Mouse (Mus musculus): ENCODE results near the gene Cyp24a1. TPM values are rescaled to one million over a fixed set of nuclear protein-coding genes. Genes with fewer than 3 reads are reported as not detected.
"Not testable (repeated sequence)": the region's sequence is repeated elsewhere in the genome, so short reads cannot be mapped to it uniquely, and the experiment has no call there.

Cyp24a1 gene
- polyA plus RNA-seq, 3 experiments from 2014 or later = not detected

DNA sequence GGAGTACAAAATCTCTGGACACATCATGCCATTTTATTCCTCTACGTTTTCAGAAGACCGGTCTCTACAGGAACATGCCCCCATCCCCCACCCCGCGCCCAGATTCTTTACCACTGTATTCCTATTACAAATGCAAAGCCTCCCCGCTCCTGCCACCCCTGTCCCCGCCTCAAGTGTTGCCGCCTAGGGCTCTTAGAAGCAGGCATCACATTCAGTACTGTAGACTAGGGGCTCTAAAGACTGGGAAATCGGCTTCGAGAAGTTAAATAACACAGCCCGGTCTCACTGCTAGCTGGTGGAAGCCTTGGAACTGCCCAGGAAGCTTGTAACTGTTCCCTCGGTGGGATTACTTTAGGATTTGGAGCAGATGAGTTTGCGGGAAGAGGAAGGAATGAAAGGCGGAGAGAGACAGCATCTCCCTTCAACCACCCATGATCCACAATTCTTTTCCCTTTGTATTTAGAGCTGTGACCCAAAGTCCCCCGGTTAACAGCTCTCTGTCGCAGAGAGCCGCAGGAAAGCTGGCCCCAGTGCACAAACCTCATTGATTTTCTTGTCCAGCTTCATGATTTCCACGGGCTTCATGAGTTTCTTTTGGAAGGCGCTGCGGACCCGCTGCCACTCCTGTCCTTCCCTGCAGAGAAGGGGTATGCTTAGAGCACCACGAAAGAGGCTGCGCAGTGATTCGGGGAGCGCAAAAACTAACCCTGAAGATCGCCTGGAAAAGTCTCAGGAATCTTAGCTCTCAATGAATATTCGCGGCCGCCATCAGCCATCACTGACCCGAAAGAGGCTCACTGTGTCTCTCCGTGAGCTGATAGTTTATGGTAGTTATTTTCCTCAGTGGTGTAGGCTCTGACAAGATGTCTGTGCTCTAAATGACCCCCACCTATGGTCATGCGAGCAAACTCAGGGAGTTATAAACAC lies 1.9 kb downstream of the Cyp24a1 start:
- no peak for ATAC-seq

DNA sequence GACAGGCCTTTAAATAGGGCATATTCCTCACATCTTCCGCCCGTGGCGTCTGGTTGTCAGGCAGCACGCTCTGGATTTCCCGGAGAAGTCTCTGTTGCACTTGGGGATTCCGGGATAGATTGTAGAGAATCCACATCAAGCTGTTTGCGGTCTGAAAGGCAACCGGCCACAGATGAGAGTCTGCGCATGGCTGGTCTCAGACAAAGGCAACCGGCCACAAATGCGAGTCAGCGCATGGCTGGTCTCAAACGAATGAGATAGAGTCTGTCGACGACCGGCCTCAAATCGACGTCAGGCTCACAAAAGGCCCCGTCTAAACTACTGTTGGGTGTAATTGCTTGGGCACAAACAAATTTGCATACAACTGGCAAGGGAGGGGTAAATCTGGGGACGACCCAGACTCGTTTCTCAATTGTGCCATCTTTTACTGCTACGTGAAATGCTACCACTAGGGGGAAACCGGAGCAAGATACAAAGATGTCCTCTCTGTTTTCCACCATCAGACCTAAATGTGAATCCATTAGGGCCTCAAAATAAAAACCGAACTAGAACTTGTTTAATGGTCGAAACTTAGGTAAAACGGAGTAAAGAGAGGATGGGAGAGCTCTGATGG lies 8.9 kb downstream of the Cyp24a1 start:
- ATAC-seq = peak; percentile 52

DNA sequence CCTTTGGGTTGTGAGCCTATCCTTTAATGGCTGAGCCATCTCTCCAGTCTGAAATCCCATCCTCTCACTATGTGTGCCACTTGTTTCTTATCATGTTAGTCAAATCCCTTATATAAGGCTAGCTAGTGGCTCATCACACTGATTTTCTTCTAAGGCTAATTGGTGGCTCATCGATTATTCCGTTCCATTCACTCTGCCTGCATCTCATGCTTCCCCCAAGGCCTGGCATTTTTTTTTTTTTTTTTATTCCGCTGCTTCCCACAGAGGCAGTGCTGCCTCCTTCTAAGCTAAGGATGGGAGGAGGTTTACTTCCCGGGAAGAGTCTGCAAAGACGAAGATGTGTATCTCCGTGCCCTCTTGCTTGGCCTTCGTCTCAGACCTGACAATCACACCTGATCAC lies 9.7 kb downstream of the Cyp24a1 start:
- no peak for ATAC-seq

DNA sequence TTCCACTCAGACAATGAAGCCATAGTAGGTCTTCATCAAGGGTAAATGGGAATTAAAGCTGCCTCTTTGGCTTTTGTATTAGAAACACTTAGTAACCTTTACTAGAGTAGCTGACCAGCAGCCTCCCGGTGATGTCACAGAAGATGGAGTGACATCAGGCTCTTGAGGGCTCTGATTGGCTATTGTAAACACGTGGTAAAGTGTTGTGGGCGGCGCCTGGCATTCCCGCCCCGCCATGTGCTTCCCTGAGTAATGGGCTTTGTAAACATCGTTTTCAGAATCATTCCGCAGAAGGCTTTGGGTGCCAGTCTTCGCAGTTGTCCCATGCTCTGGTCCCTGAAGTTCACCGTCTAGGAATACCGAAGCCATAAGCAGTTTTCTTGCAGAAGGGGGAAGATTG lies 13.0 kb downstream of the Cyp24a1 start:
- ATAC-seq = no peak

DNA sequence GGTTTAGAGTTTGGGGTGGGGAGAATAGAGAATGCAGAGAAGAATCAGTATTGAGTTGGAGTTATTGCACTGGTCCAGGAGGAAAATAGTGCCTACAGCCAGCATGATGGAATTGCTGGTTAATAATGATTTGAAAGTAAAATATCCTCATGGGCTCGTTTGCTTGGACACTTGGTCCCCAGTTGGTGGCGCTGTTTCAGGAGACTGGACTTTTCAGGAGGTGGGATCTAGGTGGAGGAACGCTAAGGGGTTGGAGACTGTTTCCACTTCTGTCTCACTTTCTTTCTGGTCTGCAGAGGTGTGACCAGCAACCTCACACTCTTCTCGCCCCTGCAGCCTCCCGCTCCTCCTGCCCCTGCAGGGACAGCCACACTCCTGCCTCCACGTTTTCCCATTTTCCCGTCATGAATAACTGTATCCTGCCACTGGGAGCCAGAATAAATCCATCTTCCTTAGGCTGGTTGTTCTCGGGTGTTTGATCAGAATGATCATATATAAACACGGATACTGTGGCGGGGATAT lies 14.9 kb downstream of the Cyp24a1 start:
- ATAC-seq = no peak

DNA sequence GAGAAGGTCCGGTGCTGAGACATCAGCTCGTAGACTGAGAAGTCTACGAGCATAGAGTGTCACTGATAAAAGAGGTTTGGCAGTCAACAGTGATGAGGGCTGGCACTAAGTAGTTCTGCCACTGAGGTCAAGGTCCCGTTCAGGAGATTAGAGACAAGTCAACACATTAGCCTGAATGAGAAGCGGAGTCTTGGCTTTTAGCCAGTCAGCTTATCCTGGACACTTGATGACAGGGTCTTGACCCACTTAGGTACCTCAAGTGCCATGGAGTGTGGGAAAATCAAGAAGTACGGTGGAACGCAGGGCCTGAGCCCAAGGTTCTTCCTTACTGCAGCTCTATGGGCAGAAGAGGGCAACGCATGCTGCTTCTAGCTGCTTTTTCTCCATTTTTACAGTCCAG lies 20.3 kb downstream of the Cyp24a1 start:
- no peak for ATAC-seq

DNA sequence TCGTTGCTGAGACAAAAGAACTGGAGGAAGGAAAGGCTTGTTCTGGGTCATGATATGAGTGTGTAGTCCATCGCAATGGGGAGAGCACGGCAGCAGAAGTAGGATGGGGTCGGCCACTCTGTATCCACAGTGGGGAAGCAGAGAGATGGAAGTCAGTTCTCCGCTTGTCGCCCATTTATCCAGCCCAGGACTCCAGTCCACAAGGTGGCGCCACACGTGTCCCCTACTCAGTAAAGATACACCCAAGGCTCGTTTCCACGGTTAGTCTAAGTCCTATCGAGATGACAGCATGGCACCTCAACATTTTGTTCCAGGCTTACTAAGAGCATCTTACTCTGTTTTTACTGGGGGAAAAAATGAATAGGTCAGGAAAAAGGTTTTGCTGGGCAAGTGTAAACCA lies 20.7 kb downstream of the Cyp24a1 start:
- ATAC-seq = no peak

DNA sequence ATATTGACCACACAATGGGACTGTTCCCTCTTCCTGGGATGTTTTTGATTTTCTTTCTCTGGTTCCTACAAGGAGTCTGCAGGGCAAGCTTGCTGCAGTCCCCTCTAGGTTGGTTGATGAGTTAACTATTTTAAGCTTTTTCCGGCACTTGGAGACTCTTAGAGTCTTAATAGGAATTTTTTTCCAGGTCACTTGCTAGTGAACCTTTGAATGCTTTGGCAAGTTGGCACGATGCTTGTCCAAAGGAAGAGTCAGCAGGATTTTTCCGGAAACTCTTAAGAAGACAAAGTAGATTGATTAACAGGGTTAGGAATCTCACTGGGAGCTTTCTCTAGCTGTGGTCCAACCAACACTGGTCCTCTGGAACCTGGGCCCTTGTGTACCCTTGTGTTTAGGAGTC lies 21.8 kb downstream of the Cyp24a1 start:
- ATAC-seq = no peak

DNA sequence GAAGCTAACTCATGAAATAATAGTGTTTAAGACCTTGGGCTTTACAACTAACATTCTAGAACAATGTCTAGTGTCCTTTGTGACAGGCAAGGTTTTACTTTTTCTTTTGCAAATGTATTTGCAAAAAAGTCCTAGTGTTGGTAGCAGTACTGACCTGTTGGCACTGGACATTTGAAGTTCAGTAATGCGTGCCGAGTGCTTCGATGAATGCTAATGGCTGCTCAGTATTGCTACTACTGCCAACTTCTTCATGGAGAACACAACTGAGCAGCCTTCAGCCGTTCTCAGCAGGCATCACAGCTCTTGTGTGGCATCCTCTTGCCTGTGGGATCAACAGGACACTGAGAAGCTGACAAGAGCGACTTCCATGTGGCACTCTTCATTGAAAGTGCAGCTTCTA lies 22.8 kb downstream of the Cyp24a1 start:
- ATAC-seq = no peak

DNA sequence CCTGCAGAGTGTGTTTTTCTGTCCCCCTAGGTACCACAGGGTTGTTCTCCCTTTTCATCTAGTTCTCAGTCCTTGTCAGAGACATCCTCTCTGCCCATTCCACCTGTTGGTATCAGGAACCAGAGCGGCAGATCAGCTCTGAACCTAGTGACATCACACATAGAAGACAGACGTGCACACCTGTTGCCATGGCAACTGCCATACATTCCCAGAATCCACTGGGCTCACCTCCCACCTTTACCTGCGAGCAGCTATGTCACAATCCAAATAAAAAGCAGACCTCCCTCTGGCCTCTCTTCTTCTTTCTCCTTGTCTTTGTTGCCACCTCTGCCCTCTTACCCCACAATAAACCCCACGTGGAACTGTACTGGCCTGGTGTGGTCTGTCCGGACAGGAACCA lies 26.4 kb downstream of the Cyp24a1 start:
- ATAC-seq = no peak

DNA sequence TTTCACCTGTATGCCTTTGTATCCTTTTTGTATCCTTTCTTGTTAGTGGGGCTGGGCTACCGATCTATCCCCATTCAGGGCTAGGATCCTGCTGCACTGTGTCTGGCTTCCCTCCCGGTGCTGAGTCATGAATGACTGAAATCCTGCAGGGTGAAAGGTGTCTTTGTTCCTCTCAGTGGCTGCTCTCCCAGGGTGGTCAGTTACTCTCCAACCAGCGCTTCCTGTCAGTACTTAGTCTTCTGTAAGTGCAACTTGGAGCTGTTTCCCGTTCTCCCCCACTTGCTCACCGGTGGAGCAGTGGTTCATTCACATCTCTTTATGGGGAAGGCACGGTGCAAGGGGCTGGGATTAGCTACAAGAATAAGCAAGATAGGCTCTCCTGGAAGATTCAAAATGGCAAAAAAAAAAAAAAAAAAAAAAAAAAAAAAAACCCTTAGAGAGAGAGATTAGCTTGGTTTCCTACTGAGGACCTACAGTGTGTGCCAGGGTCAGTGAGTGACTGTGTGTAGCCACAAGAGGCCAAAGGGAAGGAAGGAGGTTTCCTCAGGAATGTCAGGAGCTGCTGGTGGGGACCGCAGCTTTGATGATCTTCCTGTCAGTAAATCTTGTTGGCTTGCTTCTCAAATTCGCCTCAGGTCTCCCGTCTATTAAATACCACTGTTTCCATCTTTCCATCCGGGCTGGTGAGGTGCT lies 27.2 kb downstream of the Cyp24a1 start:
- ATAC-seq = no peak

DNA sequence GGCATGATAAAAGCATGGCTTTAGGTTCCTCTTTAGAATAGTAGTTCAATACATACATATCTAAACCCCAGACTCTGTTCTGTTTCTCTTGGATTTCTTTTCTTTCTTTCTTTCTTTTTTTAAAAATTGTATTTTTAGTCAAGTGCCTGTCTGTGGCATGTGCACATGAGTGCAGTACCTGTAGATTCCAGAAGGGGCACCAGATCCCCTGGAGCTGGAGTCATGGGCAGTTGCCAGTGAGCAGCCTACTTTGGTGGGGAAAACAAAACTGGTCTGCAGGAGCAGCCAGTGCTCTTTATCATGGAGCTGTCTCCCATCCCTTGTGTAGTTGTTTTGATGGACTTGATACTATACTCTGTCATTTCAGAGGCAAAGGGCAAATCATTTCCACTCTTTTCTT lies 28.9 kb downstream of the Cyp24a1 start:
- no peak for ATAC-seq

DNA sequence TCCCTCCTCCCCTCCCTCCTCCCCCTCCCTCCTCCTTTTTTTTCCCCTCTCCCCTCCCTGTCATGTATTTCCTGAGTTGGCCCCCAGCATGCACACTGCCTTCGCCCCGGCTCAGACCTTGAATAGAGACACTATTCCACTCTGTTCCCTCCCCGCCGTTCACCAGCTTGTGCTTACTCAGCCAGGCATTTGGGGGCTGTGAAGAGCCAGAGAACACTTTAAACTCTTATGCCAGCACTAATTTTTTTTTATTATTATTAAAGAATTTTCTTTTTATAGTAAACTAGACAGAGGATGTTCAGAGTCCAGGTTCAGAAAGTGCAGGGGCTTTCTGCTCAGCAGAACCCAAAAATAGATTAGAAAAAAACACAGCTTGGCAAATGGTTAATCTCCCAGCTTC lies 32.1 kb downstream of the Cyp24a1 start:
- ATAC-seq = no peak

DNA sequence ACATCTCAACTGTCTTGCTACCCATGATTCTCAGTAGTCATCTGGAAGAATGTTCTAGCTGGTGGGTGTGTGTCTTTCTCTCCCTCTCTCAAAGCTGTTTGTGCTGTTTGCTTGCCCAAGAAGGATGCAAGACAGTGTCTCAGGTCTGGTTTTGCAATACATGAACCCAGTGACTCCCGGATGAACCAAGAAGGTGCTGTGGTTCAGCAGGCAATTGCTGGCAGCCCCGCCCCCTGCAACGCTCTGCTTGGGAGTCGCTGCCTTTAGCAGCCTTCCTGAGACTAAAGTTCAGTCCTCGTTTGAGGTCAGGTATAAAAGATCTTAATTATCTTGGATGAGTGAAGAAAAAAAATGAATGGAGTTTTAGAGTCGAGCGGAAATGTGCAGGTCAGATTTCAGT lies 35.3 kb downstream of the Cyp24a1 start:
- ATAC-seq = no peak

DNA sequence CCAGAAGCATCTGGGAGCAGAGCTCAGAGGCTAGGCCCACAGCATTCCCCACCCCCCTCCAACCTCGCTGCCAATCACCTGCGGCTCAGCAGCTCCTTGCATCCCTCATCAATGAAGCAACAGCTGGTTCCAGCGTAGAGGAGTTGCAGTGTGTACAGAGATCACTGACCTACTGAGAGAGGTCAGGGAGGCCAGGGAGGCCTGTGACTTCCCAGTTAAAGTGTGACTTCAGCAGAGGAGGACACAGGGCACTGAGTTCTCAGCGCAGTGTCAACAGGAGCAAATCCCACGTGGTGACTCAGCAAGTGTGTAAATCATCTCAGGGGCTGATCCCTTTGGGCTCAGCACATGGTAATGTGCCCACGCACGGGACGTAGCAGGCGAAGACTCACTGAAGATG lies 37.1 kb downstream of the Cyp24a1 start:
- ATAC-seq = no peak

DNA sequence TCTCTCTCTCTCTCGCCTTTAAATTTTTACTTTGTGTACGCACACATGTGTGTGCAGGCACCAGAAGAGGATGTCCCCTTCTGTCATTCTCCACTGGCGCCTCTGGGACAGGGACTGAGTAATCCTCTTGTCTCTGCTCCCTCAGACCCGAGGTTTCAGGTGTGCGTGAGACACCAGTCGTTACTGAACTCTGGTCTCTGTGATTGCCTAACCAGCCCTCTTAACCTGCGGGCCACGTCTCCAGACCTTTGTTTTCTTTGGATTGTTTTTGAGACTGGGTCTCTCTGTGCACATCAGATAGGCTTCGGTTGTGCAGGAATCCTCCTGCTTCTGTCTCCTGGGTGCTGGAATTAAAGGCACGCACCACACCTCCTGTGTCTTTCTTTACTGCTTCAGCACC lies 37.8 kb downstream of the Cyp24a1 start:
- no peak for ATAC-seq

DNA sequence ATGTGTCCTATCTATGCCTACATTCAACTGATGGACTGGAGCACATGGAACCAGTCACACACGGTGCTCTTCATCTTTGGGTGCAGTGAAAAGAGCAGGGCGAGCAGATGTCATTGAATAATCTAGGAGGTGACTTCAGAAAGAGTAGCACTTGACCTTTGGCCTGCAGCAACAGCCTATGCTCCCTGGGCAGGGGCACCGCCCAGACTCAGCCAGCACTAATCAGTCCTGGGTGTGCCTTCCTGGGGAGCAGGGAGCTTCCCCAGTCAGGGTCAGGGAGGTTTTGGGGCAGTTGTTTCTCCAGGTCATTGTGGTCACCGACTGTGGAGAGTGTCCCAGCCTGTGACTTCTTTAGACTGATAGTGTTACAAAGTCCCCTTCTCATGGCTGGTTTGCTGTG lies 43.1 kb downstream of the Cyp24a1 start:
- ATAC-seq = not testable (repeated sequence)

DNA sequence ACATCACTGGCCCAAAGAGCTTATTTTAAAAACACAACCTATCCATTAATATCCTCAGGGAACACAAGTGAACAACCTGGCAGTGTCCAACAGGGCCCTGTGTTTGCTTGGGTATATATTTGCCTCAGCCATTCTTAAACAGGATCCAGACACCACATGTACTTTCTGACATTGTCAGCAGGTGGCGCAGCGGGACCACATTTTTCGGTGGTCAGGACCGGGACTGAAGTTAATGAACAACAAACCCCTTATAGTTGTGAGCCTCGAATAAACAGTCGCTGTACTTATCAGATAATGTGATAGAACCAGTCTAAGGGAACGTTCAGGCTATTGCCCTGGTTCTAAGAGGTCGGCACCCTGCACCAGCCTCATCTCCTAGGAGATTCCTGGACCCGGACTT lies 46.0 kb downstream of the Cyp24a1 start:
- ATAC-seq = peak; percentile 56

DNA sequence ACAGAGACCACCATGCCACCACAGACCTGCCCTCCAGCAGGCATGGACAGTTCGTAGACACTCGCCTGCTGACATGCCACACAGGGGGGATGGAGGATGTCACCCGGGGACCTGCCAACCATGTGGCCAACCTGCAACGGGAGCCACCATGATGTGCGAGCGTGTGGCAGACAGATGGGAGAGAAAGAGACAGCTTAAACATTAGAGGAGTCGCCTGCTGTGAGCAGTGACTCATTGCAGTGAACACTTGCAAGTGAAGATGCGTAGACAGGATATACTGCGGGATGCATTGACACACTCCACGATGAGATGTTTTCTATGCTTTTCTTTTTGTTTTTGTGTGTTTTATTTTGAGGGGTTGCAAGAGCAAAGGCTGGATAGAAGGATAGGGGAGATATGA lies 49.3 kb downstream of the Cyp24a1 start:
- no peak for ATAC-seq

DNA sequence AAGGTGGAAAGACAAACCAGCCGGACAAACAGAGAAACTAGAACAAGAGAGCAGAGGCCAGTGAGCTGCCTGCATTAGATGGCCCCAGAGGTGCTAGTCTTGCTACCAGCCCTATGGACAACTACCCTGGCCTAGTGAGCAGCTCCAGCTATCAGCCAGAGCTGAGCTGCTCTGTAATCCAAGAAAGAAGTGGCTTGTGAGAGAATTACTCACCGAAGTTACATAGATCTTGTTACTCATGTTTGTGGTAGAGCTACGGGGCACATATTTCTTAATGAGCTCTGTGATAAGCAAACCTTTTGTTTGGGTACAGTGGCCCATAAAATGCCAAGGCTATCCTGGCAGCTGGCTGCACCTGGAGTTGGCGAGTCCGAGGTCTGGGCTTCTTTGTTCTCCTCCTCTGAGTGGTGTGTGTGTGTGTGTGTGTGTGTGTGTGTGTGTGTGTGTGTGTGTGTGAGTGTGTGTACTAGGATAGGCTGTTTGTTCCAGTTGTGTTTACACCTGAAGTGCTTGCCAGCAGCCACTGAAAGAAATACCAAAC lies 50.0 kb downstream of the Cyp24a1 start:
- ATAC-seq = no peak

DNA sequence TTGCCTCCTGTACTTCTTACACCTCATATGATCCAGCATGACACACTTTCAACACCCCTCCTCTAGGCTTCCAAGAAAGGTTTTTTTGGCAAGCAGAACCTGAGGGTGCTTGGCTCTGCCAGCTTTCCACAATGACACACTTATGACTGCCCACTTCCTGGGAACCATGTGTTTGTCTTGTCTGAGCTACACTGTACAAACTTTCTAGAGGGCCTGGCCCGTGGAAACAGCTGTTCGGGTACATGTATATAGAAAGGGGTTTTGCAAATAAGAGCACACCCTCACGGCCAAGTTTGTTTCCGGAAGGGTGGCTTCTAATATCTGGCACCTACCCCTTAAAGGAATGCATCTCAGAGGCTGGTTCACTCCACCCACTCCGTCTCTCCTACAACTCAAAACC lies 51.1 kb downstream of the Cyp24a1 start:
- no peak for ATAC-seq

DNA sequence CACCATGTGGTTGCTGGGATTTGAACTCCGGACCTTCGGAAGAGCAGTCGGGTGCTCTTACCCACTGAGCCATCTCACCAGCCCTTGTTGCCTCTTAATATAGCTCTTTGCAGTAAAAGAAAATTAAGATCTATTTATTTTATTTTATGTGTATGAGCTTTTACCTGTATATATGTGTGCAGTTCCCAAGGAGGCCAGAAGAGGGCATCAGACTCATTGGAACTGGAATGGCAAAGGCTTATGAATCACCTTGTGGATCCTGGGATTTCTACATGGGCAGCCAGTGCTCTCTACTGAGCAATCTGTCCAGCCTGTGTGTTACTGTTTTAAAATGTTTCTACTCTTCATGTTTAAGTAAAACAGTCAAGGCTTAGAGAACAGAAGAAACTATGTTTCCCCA lies 54.4 kb downstream of the Cyp24a1 start:
- no peak for ATAC-seq

DNA sequence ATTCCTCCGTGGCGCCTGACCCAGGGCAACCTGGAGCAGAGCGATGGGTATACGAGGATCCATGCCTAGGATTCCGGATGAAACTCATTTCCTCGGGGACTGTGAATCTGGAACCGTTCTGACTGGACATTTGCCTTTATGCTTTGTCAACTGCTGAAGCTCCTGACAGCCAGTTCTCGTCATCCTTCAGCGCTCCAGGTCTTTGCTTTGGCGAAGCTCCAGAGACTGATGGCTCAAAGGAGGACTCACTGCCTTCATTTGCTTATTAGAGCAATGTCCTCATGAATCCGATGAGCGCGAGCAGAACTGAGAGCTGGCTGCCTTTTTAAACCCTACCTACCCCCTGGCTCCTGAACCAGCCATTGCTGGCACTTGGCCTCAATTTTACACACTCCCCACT lies 58.2 kb downstream of the Cyp24a1 start:
- no peak for ATAC-seq
